Mouse (Mus musculus): ENCODE results near the gene Prmt8.

The Prmt8 gene

GRCm38 (mm10) chr6:127663263-127663662, 106.0 kb downstream of the Prmt8 start:
- DNase-seq (ENCODE audit: low read depth, low spot score), result no peak

- DNase-seq (ENCODE audit: low read depth, low spot score), result no peak
Observed at GRCm38 (mm10) chr6:127661717-127662292, 107.5 kb downstream of the Prmt8 start.

GRCm38 (mm10) chr6:127659966-127660365, 109.3 kb downstream of the Prmt8 start:
- DNase-seq (ENCODE audit: low read depth, low spot score), result no peak

GRCm38 (mm10) chr6:127659472-127659871, 109.8 kb downstream of the Prmt8 start:
- no peak for DNase-seq (ENCODE audit: low read depth, low spot score)

- no peak for DNase-seq (ENCODE audit: low read depth, low spot score)
Observed at GRCm38 (mm10) chr6:127657152-127657551, 112.1 kb downstream of the Prmt8 start.

- no peak for DNase-seq (ENCODE audit: low read depth, low spot score)
Observed at GRCm38 (mm10) chr6:127655988-127656387, 113.3 kb downstream of the Prmt8 start.

GRCm38 (mm10) chr6:127641077-127641801, 128.0 kb downstream of the Prmt8 start:
- no peak for DNase-seq (ENCODE audit: low read depth, low spot score)
